Mouse (Mus musculus) left cerebral cortex, postnatal 10 days (tissue): ENCODE data around the gene Prnd. TPM values are rescaled to one million over a fixed set of nuclear protein-coding genes. Genes with fewer than 3 reads are reported as not detected.

Experiments used
- DNase-seq, 2 experiments: peaks; one replicate each; pipeline ENCODE4 v3.0.0; 2021 to 2022; ENCODE audit warnings: low spot score in 2 of 2, mixed read lengths in 1 of 2; ENCODE audit errors: extremely low spot score in 1 of 2
- intact Hi-C: fragments of 180-260 bp; cut with DNase I; formaldehyde crosslinking; loops from one replicate; pipeline ENCODE4 v1.15.1; 2025
- total RNA-seq, 2 experiments: library from RNA; stranded (reverse); gene quantifications; 2 replicates each; pipeline ENCODE4 v1.2.3; 2021

Gene Prnd
- 1 to 10 TPM; 4.2 to 5.0 TPM for total RNA-seq

DNA sequence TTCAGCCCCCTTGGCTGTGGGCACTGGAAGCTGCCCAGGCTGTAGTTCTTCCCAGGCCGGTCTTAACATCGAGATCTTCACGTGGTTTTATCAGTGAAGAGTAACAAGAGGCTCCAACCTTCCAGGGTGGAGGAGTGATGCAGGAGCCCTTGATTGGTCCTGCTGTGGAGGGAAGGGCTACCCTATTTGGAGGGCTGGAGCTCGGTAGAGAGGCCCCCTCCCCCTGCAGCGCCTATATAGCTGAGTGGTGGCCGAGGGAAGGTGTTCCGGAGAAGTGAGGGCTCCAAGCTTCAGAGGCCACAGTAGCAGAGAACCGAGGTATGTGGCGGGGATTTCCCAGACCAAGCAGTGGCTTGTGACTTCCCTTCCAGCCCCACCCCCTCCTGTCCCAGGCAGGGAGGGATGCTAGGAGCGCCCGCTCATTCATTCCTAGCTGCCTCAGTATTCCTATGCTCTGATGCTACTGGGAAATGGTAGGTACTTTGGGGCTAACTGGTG, at the start of gene Prnd:
Prnd (plus strand) TSS at position 264 of the 498 bp plus-strand sequence.
- DNase-seq, result peak in 1 of 2 experiments; percentile 63
- intact Hi-C loops, result no loop called here

- intact Hi-C loops, result no loop called here
- DNase-seq, result no peak
These were observed 48.2 kb upstream of the Prnd start for GRCm38 (mm10) chr2:131902423-131902822.

DNA sequence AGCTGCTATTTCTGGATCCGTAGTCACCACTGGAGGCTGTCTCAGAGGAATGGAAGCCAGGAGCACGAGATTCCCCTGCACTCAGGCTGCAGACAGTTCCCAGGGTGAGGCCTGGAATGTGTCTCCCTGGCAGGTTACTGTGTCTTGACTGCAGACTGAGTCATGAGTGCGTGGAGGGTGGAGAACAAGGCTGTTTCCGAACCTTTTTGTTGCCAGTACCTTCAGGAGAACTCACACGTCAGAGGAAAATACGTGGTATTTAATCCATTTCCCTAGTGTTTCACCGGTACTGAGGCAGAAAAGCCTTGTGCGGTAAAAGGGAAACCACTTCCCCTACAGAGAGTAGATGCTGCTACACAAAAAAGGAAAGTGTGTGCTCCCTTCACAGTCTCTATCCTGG, 47.8 kb upstream of the Prnd start:
- DNase-seq, result no peak
- intact Hi-C loops, result no loop called here

- DNase-seq, result no peak
- intact Hi-C loops, result no loop called here
These were observed 45.6 kb upstream of the Prnd start for GRCm38 (mm10) chr2:131905025-131905424.

- intact Hi-C loops, result no loop called here
- no peak for DNase-seq
These were observed 44.9 kb upstream of the Prnd start for GRCm38 (mm10) chr2:131905776-131906175.

DNA sequence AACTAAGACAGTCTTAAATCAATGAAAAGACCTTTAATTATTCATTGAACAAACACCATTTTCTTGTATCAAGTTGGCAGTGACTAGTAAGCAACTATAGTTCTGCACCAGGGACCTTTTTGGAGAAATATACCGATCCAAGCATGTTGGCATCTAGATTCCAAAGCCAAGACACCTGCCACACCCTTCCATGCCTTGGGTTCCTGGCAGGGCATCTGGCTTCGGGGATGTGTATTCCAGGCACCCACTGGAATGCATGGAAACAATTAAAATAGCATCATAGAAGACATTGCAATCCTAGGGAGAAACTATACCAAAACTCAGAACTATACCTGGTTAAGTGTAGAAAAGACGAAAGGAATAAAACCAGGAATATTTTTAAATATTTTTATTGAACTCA, 44.4 kb upstream of the Prnd start:
- intact Hi-C loops, result no loop called here
- no peak for DNase-seq

DNA sequence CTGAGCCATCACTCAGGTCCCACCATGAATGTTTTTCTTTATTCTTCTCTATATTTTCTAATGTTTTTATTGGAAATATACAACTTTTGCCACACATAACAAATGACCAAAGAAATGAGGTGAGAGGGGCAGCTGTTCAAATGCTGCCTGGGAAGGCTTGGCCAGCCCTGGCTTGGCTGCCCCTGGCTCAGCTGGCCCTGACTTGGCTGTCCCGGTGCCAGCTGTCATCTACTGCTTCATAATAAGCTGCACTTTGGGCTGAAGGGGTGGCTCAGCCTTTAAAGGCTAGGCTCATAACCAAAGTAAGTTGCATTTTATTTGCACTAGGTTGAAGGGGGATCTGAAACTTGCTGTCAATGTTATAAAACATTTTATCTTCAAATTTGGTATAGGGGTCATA, 43.8 kb upstream of the Prnd start:
- no peak for DNase-seq

GRCm38 (mm10) chr2:131907311-131907710, 43.4 kb upstream of the Prnd start:
- intact Hi-C loops, result no loop called here
- no peak for DNase-seq

More for the DNA sequence above, 43.8 kb upstream of the Prnd start:
- intact Hi-C loops, result no loop called here

DNA sequence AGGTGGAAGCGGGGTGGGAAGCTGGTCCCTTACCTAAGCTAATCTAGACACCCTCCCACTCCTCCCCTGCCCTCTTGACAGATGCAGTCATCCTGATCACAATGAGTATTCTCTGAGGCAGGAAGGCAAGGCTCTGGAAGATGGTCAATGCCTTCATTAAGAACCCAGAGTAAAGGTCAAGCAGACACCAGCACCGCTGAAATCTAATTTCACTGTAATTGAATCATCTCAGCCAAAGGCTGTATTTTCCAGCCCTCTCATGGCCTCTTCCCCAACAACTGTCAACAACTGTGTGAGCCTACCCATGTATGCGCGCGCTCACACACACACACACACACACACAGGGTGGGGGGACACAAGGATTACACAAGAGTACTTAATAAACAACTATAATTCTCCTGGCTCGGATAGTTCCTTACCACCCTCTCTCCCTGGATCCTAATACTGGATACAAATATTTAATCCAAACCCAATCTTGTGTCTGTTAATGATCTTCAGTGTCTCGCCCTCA, 42.3 kb upstream of the Prnd start:
- intact Hi-C loops, result no loop called here
- DNase-seq, result no peak

- intact Hi-C loops, result no loop called here
These were observed 41.8 kb upstream of the Prnd start for GRCm38 (mm10) chr2:131908906-131909305.

DNA sequence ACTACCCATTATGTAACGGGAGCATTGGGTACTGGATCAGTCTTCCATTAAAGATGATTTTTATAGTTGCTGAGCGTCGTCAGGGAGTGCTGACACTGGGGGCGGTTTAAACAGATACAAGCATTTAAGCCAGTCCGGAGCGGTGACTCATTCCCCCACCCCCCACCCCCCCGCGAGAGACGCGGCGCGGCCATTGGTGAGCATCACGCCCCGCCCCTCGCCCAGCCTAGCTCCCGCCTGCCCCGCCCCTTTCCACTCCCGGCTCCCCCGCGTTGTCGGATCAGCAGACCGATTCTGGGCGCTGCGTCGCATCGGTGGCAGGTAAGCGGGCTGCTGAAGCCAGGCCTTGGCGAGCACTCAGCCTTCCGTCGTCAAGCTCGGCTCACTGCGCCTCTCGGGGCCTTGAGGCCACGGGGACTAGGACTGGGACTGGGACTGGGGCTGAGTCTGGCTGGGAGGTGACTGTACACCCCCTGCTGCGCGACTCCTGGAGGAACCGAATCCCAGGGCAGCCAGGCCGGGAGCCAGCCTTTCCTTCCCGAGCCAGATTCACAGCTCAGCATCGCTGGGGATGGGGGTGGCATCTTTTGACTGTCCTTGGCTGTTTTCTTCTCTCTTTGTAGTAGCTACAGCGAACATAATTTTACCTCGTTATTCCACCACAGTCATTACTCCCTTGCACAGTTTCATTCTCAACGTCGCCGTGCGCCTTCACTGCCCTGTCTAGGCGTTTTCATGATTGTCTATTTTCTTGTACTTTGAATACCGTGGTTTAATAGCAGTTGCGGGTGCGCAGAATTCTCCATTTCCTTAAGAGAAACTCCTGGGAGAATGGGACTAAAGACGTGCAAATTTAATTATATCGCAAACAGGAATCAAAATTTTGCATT, 40.7 kb upstream of the Prnd start, which contains the start of the genes Prnp and Prn:
Prnp (plus strand) TSS at position 246 of the 890 bp plus-strand sequence.
Prn (plus strand) TSS at position 275 of the 890 bp plus-strand sequence.
- peak; percentile 87 to 96 for DNase-seq
- intact Hi-C loops, result loop anchor here (5.0 kb wide), 1 partner anchor 63 kb away; no protein-coding TSS in a partner anchor

More at GRCm38 (mm10) chr2:131908906-131909305, 41.8 kb upstream of the Prnd start:
- DNase-seq, result no peak

GRCm38 (mm10) chr2:131910847-131911246, 39.8 kb upstream of the Prnd start:
- intact Hi-C loops, result loop anchor here (5.0 kb wide), 1 partner anchor 64 kb away; no protein-coding TSS in a partner anchor

DNA sequence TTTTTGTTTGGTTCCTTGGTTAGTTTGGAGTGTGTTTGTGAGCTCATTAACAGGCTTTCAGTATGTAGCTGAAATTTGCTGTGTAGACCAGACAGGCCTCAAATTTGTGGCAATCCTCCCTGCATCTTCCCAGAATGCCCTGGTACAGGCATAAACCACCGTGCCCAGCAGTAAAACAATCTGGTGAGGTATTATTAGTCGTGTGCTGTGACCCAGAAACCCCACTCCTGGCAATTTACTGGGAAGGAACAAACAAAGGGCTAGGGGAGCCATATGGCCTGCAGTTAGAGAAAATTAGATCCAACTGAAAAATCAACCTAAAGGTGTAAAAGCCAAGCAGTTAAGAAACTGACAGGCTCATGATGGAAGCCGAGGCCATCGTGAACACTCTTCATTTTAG, 39.3 kb upstream of the Prnd start:
- intact Hi-C loops, result loop anchor here (5.0 kb wide), 1 partner anchor 64 kb away; no protein-coding TSS in a partner anchor
- no peak for DNase-seq

More at GRCm38 (mm10) chr2:131910847-131911246, 39.8 kb upstream of the Prnd start:
- DNase-seq, result no peak

DNA sequence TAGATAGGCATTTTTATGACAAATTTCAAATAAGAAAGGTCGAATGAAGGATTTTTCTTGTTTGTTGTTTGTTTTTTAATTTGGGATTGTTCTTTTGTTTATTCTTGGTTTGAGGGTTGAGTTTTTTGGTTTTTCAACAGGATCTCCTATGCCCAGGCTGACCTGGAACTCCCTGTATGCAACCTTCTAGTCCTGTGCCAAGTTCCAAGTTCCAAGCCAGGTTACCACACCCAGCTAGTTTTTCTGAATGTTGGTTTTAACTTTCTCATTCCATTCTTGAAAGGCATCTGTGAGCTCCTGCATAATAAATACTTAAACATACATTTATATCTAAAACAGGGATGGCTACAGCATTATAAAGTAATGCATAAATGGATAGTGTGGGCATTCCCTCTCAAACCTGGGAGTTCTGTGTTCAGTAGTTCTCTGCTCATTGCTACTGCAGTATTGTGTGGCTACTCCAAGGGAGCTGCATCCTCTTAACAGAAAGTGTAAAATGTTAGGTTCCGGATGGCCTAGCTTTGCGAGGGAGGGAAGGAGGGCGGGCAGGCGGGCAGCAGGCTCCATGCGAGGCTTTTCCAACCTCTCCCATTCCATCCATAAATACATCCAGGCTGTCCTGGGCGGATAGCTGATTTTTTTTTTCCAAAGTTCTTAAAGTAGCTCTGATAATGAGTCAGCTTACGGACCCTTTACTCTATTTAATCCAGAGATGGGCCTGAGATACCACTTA, 38.0 kb upstream of the Prnd start:
- intact Hi-C loops, result loop anchor here (5.0 kb wide), 1 partner anchor 65 kb away; no protein-coding TSS in a partner anchor
- DNase-seq, result no peak

- DNase-seq, result no peak
These were observed 18.3 kb upstream of the Prnd start for GRCm38 (mm10) chr2:131932275-131932902.

DNA sequence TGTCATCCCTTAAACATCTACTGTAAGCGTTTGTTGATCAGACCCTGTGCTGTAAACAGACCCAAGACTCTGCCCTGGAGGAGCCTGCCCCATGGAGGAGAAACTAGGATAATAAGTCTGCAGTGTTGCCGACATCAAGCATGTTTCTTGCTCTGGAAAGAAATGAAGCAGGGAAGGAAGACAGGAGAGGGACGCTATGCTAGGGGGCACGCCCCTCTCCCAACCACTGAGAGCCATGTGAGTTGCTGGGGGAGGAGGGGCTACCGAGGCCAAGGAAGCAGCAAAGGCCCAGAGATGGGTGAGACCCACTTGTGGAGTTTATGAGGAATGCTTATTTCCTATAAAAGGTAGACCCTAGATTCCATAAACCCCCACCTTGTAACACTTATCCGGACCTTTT, 17.6 kb upstream of the Prnd start:
- DNase-seq, result no peak
- intact Hi-C loops, result no loop called here

More at GRCm38 (mm10) chr2:131932275-131932902, 18.3 kb upstream of the Prnd start:
- intact Hi-C loops, result no loop called here

GRCm38 (mm10) chr2:131933598-131933997, 17.1 kb upstream of the Prnd start:
- no peak for DNase-seq
- intact Hi-C loops, result no loop called here

GRCm38 (mm10) chr2:131934243-131934642, 16.4 kb upstream of the Prnd start:
- intact Hi-C loops, result no loop called here
- no peak for DNase-seq
